Mouse (Mus musculus): ENCODE measurements around the gene Misp.

- TF ChIP-seq CTCF (conservative IDR thresholded peaks at IDR 0.05; ENCODE audit: insufficient read depth, insufficient read length, low read depth, low read length) (no peak), POLR2A (IDR thresholded peaks at IDR 0.05; ENCODE audit: low read depth, low read length) (no peak)
Measured at GRCm38 (mm10) chr10:79856704-79857451, 36.1 kb downstream of the Misp start.

All from kidney, adult 2 months (tissue).